Mouse (Mus musculus): ENCODE measurements around the gene Gm21190.
"Not testable (repeated sequence)": the region's sequence is repeated elsewhere in the genome, so short reads cannot be mapped to it uniquely, and the experiment has no call there.

Gm21190 gene

GRCm38 (mm10) chr5:15529122-15529521 is at the start of gene Gm21190:
TSS of gene Gm21190 (minus strand) at chr5:15529222.
- not testable (repeated sequence) for DNase-seq

GRCm38 (mm10) chr5:15577033-15577432 is 48.0 kb upstream of the Gm21190 start, which contains the start of gene Gm21083:
TSS of gene Gm21083 (plus strand) at chr5:15577333.
- DNase-seq, result not testable (repeated sequence)

- not testable (repeated sequence) for DNase-seq
Measured at GRCm38 (mm10) chr5:15573735-15574134, 44.7 kb upstream of the Gm21190 start.

GRCm38 (mm10) chr5:15561425-15562264 is 32.6 kb upstream of the Gm21190 start:
- DNase-seq, result not testable (repeated sequence)

GRCm38 (mm10) chr5:15558654-15559053 is 29.6 kb upstream of the Gm21190 start:
- not testable (repeated sequence) for DNase-seq

GRCm38 (mm10) chr5:15549606-15550005 is 20.6 kb upstream of the Gm21190 start:
- DNase-seq, result not testable (repeated sequence)

GRCm38 (mm10) chr5:15549134-15549533 is 20.1 kb upstream of the Gm21190 start:
- DNase-seq, result not testable (repeated sequence)

- DNase-seq, result not testable (repeated sequence)
Measured at GRCm38 (mm10) chr5:15548642-15549041, 19.6 kb upstream of the Gm21190 start.

- peak; percentile 18 for DNase-seq
Measured at GRCm38 (mm10) chr5:15522470-15522869, 6.6 kb downstream of the Gm21190 start.

GRCm38 (mm10) chr5:15522028-15522427 is 7.0 kb downstream of the Gm21190 start:
- not testable (repeated sequence) for DNase-seq

GRCm38 (mm10) chr5:15520418-15520817 is 8.6 kb downstream of the Gm21190 start:
- peak; percentile 17 for DNase-seq

GRCm38 (mm10) chr5:15517150-15517549 is 11.9 kb downstream of the Gm21190 start:
- DNase-seq, result not testable (repeated sequence)

- not testable (repeated sequence) for DNase-seq
Measured at GRCm38 (mm10) chr5:15512236-15512635, 16.8 kb downstream of the Gm21190 start.

GRCm38 (mm10) chr5:15509911-15510310 is 19.1 kb downstream of the Gm21190 start:
- not testable (repeated sequence) for DNase-seq

GRCm38 (mm10) chr5:15508460-15509451 is 20.3 kb downstream of the Gm21190 start:
- DNase-seq, result not testable (repeated sequence)

- not testable (repeated sequence) for DNase-seq
Measured at GRCm38 (mm10) chr5:15507757-15508459, 21.1 kb downstream of the Gm21190 start.

GRCm38 (mm10) chr5:15507309-15507619 is 21.8 kb downstream of the Gm21190 start:
- DNase-seq, result no peak

GRCm38 (mm10) chr5:15506575-15507308 is 22.3 kb downstream of the Gm21190 start:
- no peak for DNase-seq

GRCm38 (mm10) chr5:15498774-15499400 is 30.1 kb downstream of the Gm21190 start:
- DNase-seq, result peak; percentile 64

GRCm38 (mm10) chr5:15498350-15498749 is 30.7 kb downstream of the Gm21190 start:
- DNase-seq, result not testable (repeated sequence)

GRCm38 (mm10) chr5:15490934-15491333 is 38.1 kb downstream of the Gm21190 start:
- not testable (repeated sequence) for DNase-seq

All from kidney, adult 18-20 months (tissue).